Mouse (Mus musculus): ENCODE results near the gene Blm. TPM values are rescaled to one million over a fixed set of nuclear protein-coding genes. Genes with fewer than 3 reads are reported as not detected.
"Not testable (repeated sequence)": the region's sequence is repeated elsewhere in the genome, so short reads cannot be mapped to it uniquely, and the experiment has no call there.

The Blm gene
- polyA plus RNA-seq, 1 experiment from 2014 or later = 33.1 TPM

DNA sequence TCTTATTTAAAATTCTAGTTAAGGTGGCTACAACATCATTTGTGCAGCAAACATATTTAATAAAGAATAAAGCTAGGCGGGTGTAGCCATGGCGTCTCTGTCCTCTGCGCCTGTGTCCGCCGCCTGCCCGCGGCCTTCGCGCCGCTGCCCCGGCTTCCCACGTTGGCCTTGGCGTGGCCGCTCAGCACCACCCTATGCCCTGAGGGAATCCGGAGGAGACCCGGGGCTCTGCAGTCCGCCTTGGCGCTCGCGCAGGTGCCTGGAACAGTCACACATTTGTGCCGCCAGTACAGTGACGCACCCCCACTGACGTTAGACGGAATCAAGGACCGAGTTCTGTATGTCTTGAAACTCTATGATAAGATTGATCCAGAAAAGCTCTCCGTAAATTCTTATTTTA, 27.2 kb downstream of the Blm start:
- H3K27ac ChIP-seq; H3K4me3 ChIP-seq; DNase-seq (ENCODE audit: low spot score); H3K9me3 ChIP-seq; H3K4me1 ChIP-seq (replicated peaks); H3K27me3 ChIP-seq (ENCODE audit: insufficient read depth, poor library complexity, severe bottlenecking): not testable (repeated sequence)
- peaks cover 99% of the 10 kb centered on the region for H3K36me3 ChIP-seq
- 97% methylated on average over 26 of the region's 26 CpGs for WGBS

DNA sequence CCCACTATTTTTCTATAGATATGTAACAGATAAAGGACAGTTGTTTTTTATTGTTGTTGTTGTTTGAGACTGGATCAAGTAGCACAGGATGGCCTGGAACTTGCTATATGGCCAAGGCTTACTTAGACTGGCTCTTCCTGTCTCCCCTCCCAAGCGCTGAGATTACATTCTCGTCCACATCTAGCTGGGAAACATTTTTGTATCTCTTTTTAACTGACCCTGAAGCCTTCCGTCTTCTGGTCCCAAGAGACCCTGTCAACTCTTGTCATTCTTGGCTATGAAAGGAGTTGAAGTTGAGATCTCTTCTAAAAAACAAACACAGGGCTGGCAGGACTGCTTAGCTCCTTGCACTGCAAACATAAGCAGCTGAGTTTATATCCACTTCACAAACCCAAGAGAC, 28.9 kb downstream of the Blm start:
- DNase-seq (ENCODE audit: low spot score) = no peak
- WGBS = 86% methylated on average over 3 of the region's 3 CpGs
- Histone ChIP-seq H3K36me3 (peaks cover 99% of the 10 kb centered on the region), H3K27ac (no peak overlapping the region), H3K9me3 (no peaks in the 10 kb centered on the region), H3K4me1 (replicated peaks) (no peaks in the 10 kb centered on the region), H3K27me3 (ENCODE audit: insufficient read depth, poor library complexity, severe bottlenecking) (no peaks in the 10 kb centered on the region), H3K4me3 (no peak overlapping the region)

DNA sequence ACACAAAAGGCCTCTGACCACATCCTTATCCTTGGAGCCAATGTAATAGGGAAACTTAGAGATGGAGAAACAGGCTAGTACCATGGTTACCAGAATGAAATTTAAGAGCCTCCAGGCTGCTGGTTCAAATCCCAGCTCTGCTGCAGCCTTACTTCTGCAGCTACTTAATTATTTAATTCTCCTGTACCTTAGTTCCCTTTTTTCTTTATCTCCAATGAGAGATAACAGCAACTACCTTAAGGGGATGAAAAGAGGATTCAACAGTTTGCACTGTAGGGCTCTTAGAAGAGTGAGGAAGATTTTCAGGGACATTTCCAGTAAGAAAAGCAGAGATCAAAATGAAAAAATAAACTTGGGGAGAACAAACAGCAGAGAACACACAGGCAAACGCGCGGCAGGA, 30.0 kb downstream of the Blm start:
- 95% methylated on average over 3 of the region's 3 CpGs for WGBS
- H3K27me3 ChIP-seq (ENCODE audit: insufficient read depth, poor library complexity, severe bottlenecking) = no peaks in the 10 kb centered on the region
- no peak overlapping the region for H3K27ac ChIP-seq
- peaks cover 99% of the 10 kb centered on the region for H3K36me3 ChIP-seq
- no peak for DNase-seq (ENCODE audit: low spot score)
- H3K4me3 ChIP-seq = no peak overlapping the region
- H3K9me3 ChIP-seq = no peaks in the 10 kb centered on the region
- H3K4me1 ChIP-seq (replicated peaks) = no peaks in the 10 kb centered on the region

DNA sequence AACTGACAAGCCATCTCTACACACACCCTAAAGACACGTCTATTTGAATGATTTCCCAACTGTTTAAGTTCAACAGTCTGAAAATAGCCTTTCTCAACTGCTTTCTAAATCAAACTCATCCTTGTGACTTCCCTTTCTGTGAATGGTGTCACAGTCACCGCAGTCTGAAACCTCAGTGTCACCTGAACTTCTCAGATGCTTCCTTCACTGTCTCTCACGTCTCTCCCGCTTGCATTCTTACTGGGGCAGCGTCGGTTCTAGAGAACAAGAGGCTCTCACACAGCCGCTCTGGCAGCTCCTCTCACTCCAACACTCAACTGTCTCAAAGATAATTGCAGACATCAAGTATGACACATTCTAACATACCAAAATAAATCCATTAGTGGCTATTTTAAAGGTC, 33.9 kb downstream of the Blm start:
- H3K27ac ChIP-seq = no peak overlapping the region
- DNase-seq (ENCODE audit: low spot score) = no peak
- peaks cover 90% of the 10 kb centered on the region for H3K36me3 ChIP-seq
- 92% methylated on average over 7 of the region's 7 CpGs for WGBS
- H3K4me3 ChIP-seq = no peak overlapping the region
- no peaks in the 10 kb centered on the region for H3K4me1 ChIP-seq (replicated peaks)
- no peaks in the 10 kb centered on the region for H3K9me3 ChIP-seq
- no peaks in the 10 kb centered on the region for H3K27me3 ChIP-seq (ENCODE audit: insufficient read depth, poor library complexity, severe bottlenecking)

DNA sequence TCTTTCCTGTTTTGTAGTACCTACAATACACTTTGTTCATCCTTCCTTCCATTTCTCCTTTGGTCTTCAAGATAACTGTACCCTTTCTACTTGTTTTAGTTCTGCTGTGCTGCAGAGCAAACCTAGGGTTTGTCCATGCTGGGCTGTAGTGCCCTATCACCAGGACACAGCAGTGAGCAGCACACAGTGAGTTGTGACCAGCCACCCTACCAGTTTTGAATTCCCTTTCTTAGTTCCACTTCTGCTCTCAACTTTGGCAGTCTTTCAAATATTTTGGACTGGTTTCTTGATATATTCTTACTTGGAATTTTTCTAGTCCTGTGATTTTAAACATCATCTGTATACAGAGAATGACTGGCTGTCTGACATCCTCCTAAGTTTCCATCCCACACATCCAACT, 34.8 kb downstream of the Blm start:
- Histone ChIP-seq H3K9me3 (no peaks in the 10 kb centered on the region), H3K27ac (no peak overlapping the region), H3K4me3 (no peak overlapping the region), H3K27me3 (ENCODE audit: insufficient read depth, poor library complexity, severe bottlenecking) (no peaks in the 10 kb centered on the region), H3K4me1 (replicated peaks) (no peaks in the 10 kb centered on the region), H3K36me3 (peaks cover 89% of the 10 kb centered on the region)
- DNase-seq (ENCODE audit: low spot score) = no peak

DNA sequence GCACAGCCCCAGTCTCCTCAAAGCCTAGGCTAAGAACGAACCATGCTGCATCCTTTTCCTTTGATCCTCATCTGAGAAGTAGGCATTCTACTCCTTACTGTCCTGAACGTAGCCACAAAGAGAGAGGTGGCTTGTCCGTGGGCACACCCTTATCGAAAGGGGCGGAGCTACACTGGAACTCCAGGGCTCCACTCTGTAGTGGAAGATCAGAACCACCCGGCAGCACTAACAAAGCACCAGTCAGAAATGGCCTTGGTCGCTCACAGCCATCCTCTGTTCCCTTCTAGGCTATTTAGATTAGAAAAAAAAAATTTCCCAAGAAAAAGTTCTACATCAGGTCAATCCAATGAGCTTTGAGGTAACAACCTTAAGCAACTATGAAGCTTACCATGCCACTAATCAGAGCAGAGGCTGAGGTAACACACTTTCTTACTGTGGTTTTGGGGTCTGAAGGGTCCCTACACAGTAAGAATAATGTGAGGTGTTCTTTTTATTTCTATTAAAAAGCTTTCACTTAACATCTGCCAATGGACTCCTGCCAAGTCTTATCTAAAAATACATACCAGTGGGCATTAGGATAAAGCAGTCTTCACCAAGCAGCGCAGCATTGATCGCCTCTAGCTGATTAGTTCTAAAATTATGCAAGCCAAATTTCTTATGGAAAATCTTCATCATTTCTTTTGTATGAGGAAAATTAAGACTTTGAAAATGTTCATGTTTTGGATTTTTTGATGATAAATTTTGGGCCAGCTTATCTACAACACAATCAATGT, 35.5 kb downstream of the Blm start:
- Histone ChIP-seq H3K4me1 (replicated peaks) (no peaks in the 10 kb centered on the region), H3K27ac (no peak overlapping the region), H3K9me3 (no peaks in the 10 kb centered on the region), H3K27me3 (ENCODE audit: insufficient read depth, poor library complexity, severe bottlenecking) (no peaks in the 10 kb centered on the region), H3K36me3 (peaks cover 89% of the 10 kb centered on the region), H3K4me3 (no peak overlapping the region)
- no peak for DNase-seq (ENCODE audit: low spot score)
- WGBS = 92% methylated on average over 9 of the region's 9 CpGs

DNA sequence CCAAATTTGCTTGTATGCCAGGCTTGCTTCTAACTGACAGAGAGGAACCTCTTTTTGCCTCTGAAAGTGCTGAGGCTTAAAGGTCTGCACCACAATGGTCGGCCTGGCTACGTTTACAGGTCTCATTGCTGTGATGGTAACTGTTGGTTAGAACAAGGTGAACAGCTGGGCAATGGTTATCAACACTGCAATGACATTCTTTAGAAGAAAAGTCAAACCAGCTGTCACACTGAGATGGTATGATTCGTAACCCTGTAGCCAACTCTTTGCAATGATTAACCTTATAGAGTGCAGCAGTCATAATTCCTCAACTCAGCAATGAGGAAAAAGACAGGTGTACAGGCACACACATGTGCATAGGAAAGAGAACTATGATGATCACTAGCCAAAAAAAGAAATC, 38.3 kb downstream of the Blm start:
- Histone ChIP-seq H3K36me3 (peaks cover 85% of the 10 kb centered on the region), H3K9me3 (no peaks in the 10 kb centered on the region), H3K27ac (no peak overlapping the region), H3K4me1 (replicated peaks) (no peaks in the 10 kb centered on the region), H3K4me3 (no peak overlapping the region), H3K27me3 (ENCODE audit: insufficient read depth, poor library complexity, severe bottlenecking) (no peaks in the 10 kb centered on the region)
- WGBS = 90% methylated on average over 3 of the region's 3 CpGs
- DNase-seq (ENCODE audit: low spot score) = no peak

DNA sequence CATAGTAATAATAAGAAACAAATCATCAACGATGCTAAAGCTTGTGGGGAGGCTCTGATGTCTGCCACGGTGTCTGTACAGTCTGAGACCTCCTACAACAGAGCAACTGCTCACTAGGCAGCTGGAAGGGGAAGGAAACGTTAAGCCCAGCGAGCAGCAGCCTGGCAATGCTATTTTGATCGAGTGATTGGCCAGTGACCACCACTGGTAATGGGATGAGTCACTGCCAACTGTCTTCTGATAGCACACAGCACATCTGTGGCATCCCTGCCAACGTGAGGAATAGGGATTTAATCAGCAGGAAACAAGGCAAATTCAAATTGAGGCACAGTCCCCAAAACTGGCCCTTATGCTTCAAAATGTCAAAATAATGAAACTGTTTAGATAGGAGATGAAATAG, 39.7 kb downstream of the Blm start:
- no peak overlapping the region for H3K27ac ChIP-seq
- WGBS = 83% methylated on average over 6 of the region's 6 CpGs
- no peaks in the 10 kb centered on the region for H3K9me3 ChIP-seq
- H3K4me1 ChIP-seq (replicated peaks) = no peaks in the 10 kb centered on the region
- no peak for DNase-seq (ENCODE audit: low spot score)
- peaks cover 82% of the 10 kb centered on the region for H3K36me3 ChIP-seq
- H3K27me3 ChIP-seq (ENCODE audit: insufficient read depth, poor library complexity, severe bottlenecking) = no peaks in the 10 kb centered on the region
- no peak overlapping the region for H3K4me3 ChIP-seq

DNA sequence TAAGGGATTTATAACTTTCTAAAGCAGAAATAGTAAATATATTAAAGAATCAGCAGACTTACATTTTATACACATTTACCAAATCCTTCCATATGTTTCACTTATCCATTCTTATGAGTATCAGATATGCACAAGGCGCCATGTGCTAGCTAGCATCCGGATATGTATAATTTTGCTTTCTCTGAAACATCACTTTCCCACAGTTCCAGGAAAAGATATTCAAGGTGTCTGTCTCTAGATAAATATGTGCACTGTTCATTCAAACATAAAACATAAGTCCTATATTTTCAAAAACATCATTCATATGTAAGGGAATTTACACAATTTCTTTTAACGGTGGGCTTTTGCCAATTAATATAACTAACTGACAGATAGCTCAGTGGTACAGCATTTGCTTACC, 42.9 kb downstream of the Blm start:
- Histone ChIP-seq H3K27ac (no peak overlapping the region), H3K9me3 (no peaks in the 10 kb centered on the region), H3K36me3 (peaks cover 83% of the 10 kb centered on the region), H3K4me1 (replicated peaks) (no peaks in the 10 kb centered on the region), H3K27me3 (ENCODE audit: insufficient read depth, poor library complexity, severe bottlenecking) (no peaks in the 10 kb centered on the region), H3K4me3 (no peak overlapping the region)
- 94% methylated on average over 3 of the region's 3 CpGs for WGBS
- no peak for DNase-seq (ENCODE audit: low spot score)

DNA sequence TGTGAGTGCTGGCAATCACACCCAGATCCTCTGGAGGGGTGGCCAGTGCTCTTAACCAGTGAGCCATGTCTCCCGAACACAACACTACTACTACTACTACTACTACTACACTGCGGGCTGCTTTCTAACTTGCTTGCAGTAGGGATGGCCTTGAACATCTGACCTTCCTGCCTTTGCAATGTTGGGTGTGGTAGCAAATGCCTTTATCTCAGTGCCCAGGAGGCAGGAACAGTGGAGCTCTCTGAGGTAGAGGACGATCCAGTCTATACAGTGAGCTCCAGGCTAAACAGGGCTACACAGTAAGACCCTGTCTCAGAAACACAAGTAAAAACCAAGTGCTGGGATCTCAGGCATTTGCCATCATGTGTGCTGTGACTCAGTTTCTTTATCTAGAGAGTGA, 43.8 kb downstream of the Blm start:
- no peaks in the 10 kb centered on the region for H3K9me3 ChIP-seq
- 89% methylated on average over 3 of the region's 3 CpGs for WGBS
- H3K27me3 ChIP-seq (ENCODE audit: insufficient read depth, poor library complexity, severe bottlenecking) = no peaks in the 10 kb centered on the region
- H3K4me1 ChIP-seq (replicated peaks) = no peaks in the 10 kb centered on the region
- peaks cover 79% of the 10 kb centered on the region for H3K36me3 ChIP-seq
- H3K27ac ChIP-seq = no peak overlapping the region
- no peak overlapping the region for H3K4me3 ChIP-seq
- DNase-seq (ENCODE audit: low spot score) = no peak

DNA sequence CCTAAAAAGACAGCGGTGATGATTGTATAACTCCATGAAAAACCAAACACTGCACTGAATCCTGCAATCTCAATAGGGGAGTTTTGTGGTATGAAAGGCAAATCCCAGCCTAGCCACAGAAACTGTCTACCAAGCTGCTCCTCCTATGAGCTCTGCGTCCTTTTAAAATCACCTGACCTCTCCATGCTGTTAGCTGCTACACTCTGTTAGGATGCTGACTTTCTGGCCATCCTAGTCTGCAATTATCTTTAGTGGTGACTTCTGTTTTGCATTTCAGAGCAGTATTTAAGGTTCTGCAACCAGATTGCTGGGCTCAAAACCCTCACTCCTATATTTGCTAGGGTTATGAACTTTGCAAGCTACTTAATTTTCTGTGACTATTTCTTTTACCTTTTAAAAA, 44.6 kb downstream of the Blm start:
- no peaks in the 10 kb centered on the region for H3K27me3 ChIP-seq (ENCODE audit: insufficient read depth, poor library complexity, severe bottlenecking)
- no peak overlapping the region for H3K27ac ChIP-seq
- no peaks in the 10 kb centered on the region for H3K9me3 ChIP-seq
- H3K4me1 ChIP-seq (replicated peaks) = no peaks in the 10 kb centered on the region
- no peak overlapping the region for H3K4me3 ChIP-seq
- DNase-seq (ENCODE audit: low spot score) = no peak
- WGBS = 98% methylated on average over 2 of the region's 2 CpGs
- H3K36me3 ChIP-seq = peaks cover 76% of the 10 kb centered on the region

DNA sequence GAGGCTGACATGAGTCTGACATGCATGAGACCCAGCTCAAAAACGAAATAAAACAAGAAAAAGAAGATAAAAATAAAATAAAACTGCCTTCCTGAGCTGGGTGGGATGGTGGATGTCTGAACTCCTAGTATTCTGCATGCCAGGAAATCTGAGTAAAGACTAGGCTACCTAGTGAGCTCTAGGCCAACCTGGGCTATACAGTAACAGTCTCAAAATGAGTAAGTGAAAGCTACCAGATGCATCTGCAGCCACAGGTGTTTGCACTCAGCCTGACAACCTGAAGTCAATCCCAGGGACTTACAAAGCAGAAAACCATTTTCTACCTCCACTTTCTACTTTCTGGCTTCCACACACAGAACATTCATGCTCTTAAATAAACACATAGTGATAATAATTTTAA, 45.5 kb downstream of the Blm start:
- Histone ChIP-seq H3K36me3 (peaks cover 73% of the 10 kb centered on the region), H3K9me3 (no peaks in the 10 kb centered on the region), H3K27ac (no peak overlapping the region), H3K4me1 (replicated peaks) (no peaks in the 10 kb centered on the region), H3K4me3 (no peak overlapping the region), H3K27me3 (ENCODE audit: insufficient read depth, poor library complexity, severe bottlenecking) (no peaks in the 10 kb centered on the region)
- no peak for DNase-seq (ENCODE audit: low spot score)
- 88% methylated on average over 1 of the region's 1 CpGs for WGBS

DNA sequence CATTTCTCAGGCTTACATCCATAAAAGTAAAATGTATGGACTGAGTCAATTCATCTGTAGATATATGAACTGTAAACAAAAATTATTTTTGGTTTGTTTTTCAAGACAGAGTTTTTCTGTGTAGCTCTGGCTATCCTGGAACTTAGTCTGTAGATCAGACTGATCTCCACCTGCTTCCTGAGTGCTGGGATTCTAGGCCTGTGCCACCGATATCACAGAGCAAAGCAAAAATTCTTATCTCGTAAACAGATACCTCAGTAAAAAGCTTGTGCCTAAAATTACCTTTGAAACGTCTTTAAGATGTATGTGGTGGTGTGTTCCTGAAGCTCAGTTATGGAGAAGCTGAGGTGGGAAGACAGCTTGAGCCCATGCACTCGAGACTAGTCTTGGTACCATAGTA, 47.7 kb downstream of the Blm start:
- 87% methylated on average over 4 of the region's 4 CpGs for WGBS
- Histone ChIP-seq H3K4me3 (no peak overlapping the region), H3K9me3 (no peaks in the 10 kb centered on the region), H3K36me3 (peaks cover 63% of the 10 kb centered on the region), H3K27me3 (ENCODE audit: insufficient read depth, poor library complexity, severe bottlenecking) (no peaks in the 10 kb centered on the region), H3K27ac (no peak overlapping the region), H3K4me1 (replicated peaks) (no peaks in the 10 kb centered on the region)
- no peak for DNase-seq (ENCODE audit: low spot score)

DNA sequence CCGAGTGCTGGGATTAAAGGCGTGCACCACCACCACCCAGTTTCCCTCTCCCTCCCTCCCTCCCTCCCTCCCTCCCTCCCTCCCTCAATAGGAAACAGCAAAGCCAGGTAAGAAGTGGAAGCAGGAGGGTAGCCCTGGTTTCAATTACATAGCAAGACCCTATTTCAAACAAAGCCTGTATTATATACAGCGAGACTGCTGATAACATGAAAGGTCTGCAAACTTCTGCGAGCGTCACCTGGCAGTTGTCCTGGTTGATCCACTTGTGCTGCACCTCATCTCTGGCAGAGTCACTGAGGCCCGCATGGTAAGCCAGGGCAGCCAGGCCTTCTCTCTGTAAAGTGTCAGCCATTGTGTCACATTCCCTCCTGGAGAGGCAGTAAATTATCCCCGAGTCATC, 54.8 kb downstream of the Blm start:
- peaks cover 70% of the 10 kb centered on the region for H3K36me3 ChIP-seq
- DNase-seq (ENCODE audit: low spot score) = no peak
- no peaks in the 10 kb centered on the region for H3K27me3 ChIP-seq (ENCODE audit: insufficient read depth, poor library complexity, severe bottlenecking)
- 76% methylated on average over 7 of the region's 7 CpGs for WGBS
- H3K9me3 ChIP-seq = no peaks in the 10 kb centered on the region
- H3K27ac ChIP-seq = no peak overlapping the region
- no peak overlapping the region for H3K4me3 ChIP-seq
- H3K4me1 ChIP-seq (replicated peaks) = no peaks in the 10 kb centered on the region

All from hindbrain, embryonic 10.5 days (tissue).